Mouse (Mus musculus) erythroblast, embryonic 14.5 days (primary cell): ENCODE data around the gene Lilra6. TPM values are rescaled to one million over a fixed set of nuclear protein-coding genes. Genes with fewer than 3 reads are reported as not detected.
"Not testable (repeated sequence)": the region's sequence is repeated elsewhere in the genome, so short reads cannot be mapped to it uniquely, and the experiment has no call there.

Source experiments
- H3K27me3 ChIP-seq: 2 replicates; pipeline ENCODE4 v1.6.1; 2012; ENCODE audit warnings: inconsistent platforms; ENCODE audit not compliant: control insufficient read depth
- H3K36me3 ChIP-seq: 2 replicates; pipeline ENCODE4 v1.6.1; 2012; ENCODE audit warnings: mild to moderate bottlenecking, inconsistent platforms; ENCODE audit not compliant: control insufficient read depth
- H3K4me1 ChIP-seq: 2 replicates; pipeline ENCODE4 v1.6.1; 2012; ENCODE audit warnings: inconsistent platforms; ENCODE audit not compliant: control insufficient read depth
- H3K4me3 ChIP-seq: replicated peaks from 2 replicates; pipeline ENCODE3; 2012; ENCODE audit warnings: moderate library complexity, mild to moderate bottlenecking, inconsistent platforms
- H3K9me3 ChIP-seq: 2 replicates; pipeline ENCODE4 v1.6.1; 2012; ENCODE audit warnings: low read length, inconsistent platforms, mixed read lengths; ENCODE audit not compliant: control insufficient read depth
- GATA1 ChIP-seq: IDR thresholded peaks from 2 replicates; pipeline ENCODE4 v1.6.1; 2012; ENCODE audit warnings: low read length, inconsistent platforms, mixed read lengths
- TAL1 ChIP-seq: IDR thresholded peaks from 3 replicates; pipeline ENCODE4 v1.6.1; 2012; ENCODE audit warnings: low read length, inconsistent platforms, mixed read lengths
- polyA plus RNA-seq: library from polyadenylated mRNA; stranded (reverse); fragments of >175 nt; gene quantifications from 2 replicates; pipeline ENCODE4 v1.2.3, GENCODE M21; 2012

The Lilra6 gene
- polyA plus RNA-seq, result 0.07 TPM in 1 of 2 replicates, not detected in the other

GRCm38 (mm10) chr7:3915387-3915786, at the start of gene Lilra6:
Gene Lilra6, minus strand, starts transcription at chr7:3915503.
- H3K36me3 ChIP-seq, H3K9me3 ChIP-seq, H3K4me3 ChIP-seq: not testable (repeated sequence)

DNA sequence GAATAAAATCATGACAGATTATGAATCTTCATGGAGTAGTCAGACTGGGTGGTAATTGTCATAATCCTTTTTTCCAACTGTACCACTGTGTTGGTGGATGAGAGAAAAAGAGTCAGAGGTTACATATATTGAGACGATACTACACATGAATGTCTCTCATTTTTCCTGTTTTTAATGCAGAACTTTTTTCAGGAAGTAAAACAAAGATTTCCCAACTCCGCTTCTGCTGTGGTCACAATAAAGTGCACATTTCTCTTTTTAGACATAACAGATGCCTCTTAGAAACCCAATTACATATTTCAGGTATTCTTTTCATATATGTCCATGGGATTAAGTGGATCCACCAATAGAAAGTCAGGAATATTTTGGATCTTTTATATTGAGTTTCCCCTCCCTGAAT, 46.7 kb upstream of the Lilra6 start:
- Histone ChIP-seq H3K27me3 (no peaks in the 10 kb centered on the region), H3K9me3 (no peaks in the 10 kb centered on the region), H3K4me3 (no peak overlapping the region), H3K36me3 (no peaks in the 10 kb centered on the region), H3K4me1 (no peaks in the 10 kb centered on the region)
- TF ChIP-seq GATA1 (no peak), TAL1 (no peak)

More at GRCm38 (mm10) chr7:3915387-3915786, at the start of gene Lilra6:
- not testable (repeated sequence) for H3K4me1 ChIP-seq, H3K27me3 ChIP-seq

DNA sequence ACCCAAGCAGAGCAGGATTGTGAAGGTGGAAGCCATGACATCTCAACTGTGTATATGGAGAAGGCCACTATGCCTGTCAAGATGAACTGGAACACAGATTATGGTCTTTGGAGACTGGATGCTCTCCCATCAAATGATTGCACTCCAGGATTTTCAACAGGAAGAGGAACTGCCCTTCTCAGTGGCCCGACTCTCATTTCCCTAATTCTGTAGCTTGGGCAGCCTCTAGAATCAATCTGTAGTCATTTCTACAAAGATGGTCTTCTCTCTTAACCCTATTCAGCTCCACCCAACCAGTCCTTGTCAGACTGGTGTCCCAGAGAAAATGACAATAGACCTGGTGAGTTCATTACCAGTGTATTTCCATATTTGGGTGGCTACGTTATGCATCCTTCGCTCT, 42.1 kb upstream of the Lilra6 start:
- H3K4me3 ChIP-seq, result no peak overlapping the region
- no peaks in the 10 kb centered on the region for H3K36me3 ChIP-seq
- H3K4me1 ChIP-seq, result no peaks in the 10 kb centered on the region
- H3K27me3 ChIP-seq, result no peaks in the 10 kb centered on the region
- no peak for TF ChIP-seq GATA1
- TF ChIP-seq TAL1, result no peak
- no peaks in the 10 kb centered on the region for H3K9me3 ChIP-seq

DNA sequence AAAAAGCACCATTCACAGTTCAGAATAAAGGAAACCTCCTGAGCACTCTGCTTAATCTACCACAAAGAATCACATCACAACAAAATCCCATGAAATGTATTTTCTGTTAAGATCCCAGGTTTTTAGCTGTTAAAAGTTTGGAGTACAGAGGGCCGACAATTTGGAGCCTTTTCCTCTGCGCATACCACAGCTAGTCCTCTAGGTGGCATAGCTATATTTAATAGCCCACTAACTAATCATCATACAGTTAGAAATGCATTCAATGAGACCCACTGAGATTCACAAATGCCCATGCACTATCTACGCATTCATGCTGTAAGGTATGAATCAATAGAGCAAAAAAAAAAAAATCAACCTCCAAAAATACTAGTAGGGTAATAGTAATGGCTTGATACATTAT, 33.9 kb upstream of the Lilra6 start:
- TF ChIP-seq GATA1 (no peak), TAL1 (no peak)
- Histone ChIP-seq H3K4me1 (no peaks in the 10 kb centered on the region), H3K27me3 (no peaks in the 10 kb centered on the region), H3K4me3 (no peak overlapping the region), H3K36me3 (no peaks in the 10 kb centered on the region), H3K9me3 (no peaks in the 10 kb centered on the region)

DNA sequence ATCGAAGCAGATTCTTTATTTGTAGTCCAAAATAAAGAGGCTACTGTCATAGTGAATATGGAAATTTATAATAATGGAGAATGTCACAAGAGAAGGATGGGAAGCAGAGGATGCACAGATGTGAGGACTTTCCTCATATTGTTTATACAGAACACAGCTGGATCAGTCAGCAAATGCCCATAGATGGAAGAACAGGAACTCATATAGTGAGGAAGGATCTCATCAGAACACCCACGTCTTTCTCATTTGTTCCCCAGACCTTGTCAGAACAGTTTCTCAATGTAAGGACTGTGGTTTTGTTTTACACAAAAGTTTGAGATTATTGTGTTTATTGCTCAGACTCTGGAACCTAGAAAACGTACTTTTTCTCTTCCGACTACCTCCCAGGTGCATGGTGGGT, 32.9 kb upstream of the Lilra6 start:
- no peak overlapping the region for H3K4me3 ChIP-seq
- H3K9me3 ChIP-seq, result no peaks in the 10 kb centered on the region
- no peak for TF ChIP-seq GATA1
- no peak for TF ChIP-seq TAL1
- H3K36me3 ChIP-seq, result no peaks in the 10 kb centered on the region
- no peaks in the 10 kb centered on the region for H3K4me1 ChIP-seq
- H3K27me3 ChIP-seq, result no peaks in the 10 kb centered on the region

DNA sequence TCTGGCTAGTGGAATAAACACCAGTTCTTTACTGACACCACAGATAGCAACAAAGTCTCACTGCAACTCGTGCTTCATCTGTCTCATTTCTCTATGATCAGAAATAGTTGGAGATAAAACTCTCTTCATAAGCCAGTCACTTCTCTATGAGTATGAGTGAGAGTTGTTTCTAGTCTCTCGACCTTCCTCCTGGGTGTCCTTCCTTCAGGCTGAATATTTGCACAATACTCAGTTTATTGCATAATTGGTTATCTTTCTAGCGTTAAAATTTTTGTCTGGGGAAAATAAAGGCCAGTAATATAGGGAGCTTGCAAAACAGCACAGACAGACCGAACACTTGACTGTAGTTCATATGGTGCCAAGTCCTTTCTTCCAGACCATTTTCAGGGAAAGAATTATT, 30.8 kb upstream of the Lilra6 start:
- Histone ChIP-seq H3K9me3 (no peaks in the 10 kb centered on the region), H3K4me3 (no peak overlapping the region), H3K27me3 (no peaks in the 10 kb centered on the region), H3K4me1 (no peaks in the 10 kb centered on the region), H3K36me3 (no peaks in the 10 kb centered on the region)
- TF ChIP-seq GATA1, result no peak
- TF ChIP-seq TAL1, result no peak

- H3K27me3 ChIP-seq, result no peaks in the 10 kb centered on the region
- no peak for TF ChIP-seq GATA1
- TF ChIP-seq TAL1, result no peak
- H3K36me3 ChIP-seq, result no peaks in the 10 kb centered on the region
- no peaks in the 10 kb centered on the region for H3K9me3 ChIP-seq
- H3K4me1 ChIP-seq, result no peaks in the 10 kb centered on the region
- H3K4me3 ChIP-seq, result no peak overlapping the region
These were observed 25.6 kb upstream of the Lilra6 start for GRCm38 (mm10) chr7:3940915-3941314.

DNA sequence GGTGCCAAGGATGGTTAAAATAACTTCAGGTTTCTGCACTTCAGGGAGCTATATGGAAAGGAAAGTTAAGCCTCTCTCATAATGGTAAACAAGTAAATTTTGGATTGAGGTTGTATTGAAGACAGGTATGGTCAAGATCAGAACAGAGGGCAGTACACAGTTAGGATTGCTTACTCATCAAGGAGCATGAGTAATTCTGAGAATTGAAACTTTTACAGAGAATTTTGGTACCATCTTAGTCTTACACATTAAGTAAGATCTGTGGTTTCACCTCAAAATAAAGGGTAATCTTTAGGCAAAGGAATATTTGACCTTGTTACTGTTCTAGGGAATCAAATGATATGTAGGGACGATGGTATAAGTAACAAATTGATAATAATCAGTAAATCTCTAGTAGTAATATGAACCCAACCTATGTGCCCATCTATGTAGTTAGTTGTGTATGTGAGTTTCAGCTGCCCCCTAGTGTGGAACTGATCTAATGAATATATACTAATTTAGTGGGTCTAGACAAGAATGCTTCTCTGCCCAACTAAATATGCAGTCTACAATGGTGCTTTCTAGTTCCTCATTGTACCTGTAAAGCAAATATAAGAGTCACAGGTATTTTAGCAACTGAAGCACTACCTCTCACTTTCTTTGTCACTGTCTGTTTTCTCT, 24.7 kb upstream of the Lilra6 start:
- no peaks in the 10 kb centered on the region for H3K4me1 ChIP-seq

GRCm38 (mm10) chr7:3935473-3935872, 20.2 kb upstream of the Lilra6 start:
- H3K4me1 ChIP-seq, H3K4me3 ChIP-seq, H3K9me3 ChIP-seq, H3K27me3 ChIP-seq, H3K36me3 ChIP-seq: not testable (repeated sequence)

More for the DNA sequence above, 24.7 kb upstream of the Lilra6 start:
- H3K27me3 ChIP-seq, result no peaks in the 10 kb centered on the region
- TF ChIP-seq GATA1 (no peak), TAL1 (no peak)
- no peaks in the 10 kb centered on the region for H3K36me3 ChIP-seq
- no peak overlapping the region for H3K4me3 ChIP-seq
- H3K9me3 ChIP-seq, result no peaks in the 10 kb centered on the region

GRCm38 (mm10) chr7:3903704-3904103, 11.6 kb downstream of the Lilra6 start:
- Histone ChIP-seq H3K36me3 (no peaks in the 10 kb centered on the region), H3K9me3 (no peaks in the 10 kb centered on the region), H3K4me3 (no peak overlapping the region), H3K27me3 (no peaks in the 10 kb centered on the region), H3K4me1 (no peaks in the 10 kb centered on the region)
- TF ChIP-seq GATA1 (no peak), TAL1 (no peak)

- not testable (repeated sequence) for H3K36me3 ChIP-seq, H3K9me3 ChIP-seq, H3K27me3 ChIP-seq, H3K4me3 ChIP-seq, H3K4me1 ChIP-seq
These were observed 17.2 kb downstream of the Lilra6 start, which contains the start of gene Gm14548 for GRCm38 (mm10) chr7:3898036-3898590. Gene Gm14548, minus strand, starts transcription at chr7:3898120.

GRCm38 (mm10) chr7:3875032-3875431, 40.3 kb downstream of the Lilra6 start:
- not testable (repeated sequence) for H3K4me1 ChIP-seq, H3K4me3 ChIP-seq, H3K36me3 ChIP-seq, H3K27me3 ChIP-seq, H3K9me3 ChIP-seq
